Mouse (Mus musculus) CH12.LX (cell line): ENCODE data around the gene Gm12184. TPM values are rescaled to one million over a fixed set of nuclear protein-coding genes. Genes with fewer than 3 reads are reported as not detected.
A peak's percentile ranks its signal among the peaks of the same experiment; 100 is the strongest.

Experiments
- DNase-seq: peaks from one replicate; pipeline ENCODE4 v3.0.0-alpha.2; 2013; ENCODE audit errors: extremely low read depth
- H3K27ac ChIP-seq: 2 replicates; pipeline ENCODE4 v1.5.1; 2012; ENCODE audit warnings: low read depth, mild to moderate bottlenecking, control low read depth, moderate library complexity; ENCODE audit not compliant: insufficient read depth
- H3K27me3 ChIP-seq: replicated peaks from 2 replicates; pipeline ENCODE3; 2012; ENCODE audit warnings: inconsistent platforms
- H3K36me3 ChIP-seq, 2 experiments: replicated peaks in 1 of 2; 2 replicates each; pipeline versions ENCODE3 to v1.6.1; 2012; ENCODE audit warnings: inconsistent platforms in 1 of 2, low read length in 1 of 2, mild to moderate bottlenecking in 1 of 2, mixed read lengths in 1 of 2, moderate library complexity in 1 of 2; ENCODE audit not compliant: control insufficient read depth in 1 of 2, insufficient read depth in 1 of 2
- H3K4me1 ChIP-seq, 2 experiments: 2 replicates each; pipeline ENCODE4 v1.6.1; 2012; ENCODE audit warnings: inconsistent platforms in 1 of 2, moderate library complexity in 1 of 2; ENCODE audit not compliant: insufficient read depth in 2 of 2, control insufficient read depth in 1 of 2
- H3K4me2 ChIP-seq: 2 replicates; pipeline ENCODE4 v1.6.1; 2012; ENCODE audit warnings: low read depth, mild to moderate bottlenecking, control low read depth; ENCODE audit not compliant: poor library complexity, insufficient read depth, severe bottlenecking
- H3K4me3 ChIP-seq, 3 experiments: fragments of 150-350 bp in 1 of 3; sonication (generic) in 1 of 3; replicated peaks in 1 of 3; 2 replicates each; pipeline versions ENCODE3 to v1.5.1; 2011 to 2012; ENCODE audit warnings: low read depth in 2 of 3, low read length in 2 of 3, mild to moderate bottlenecking in 2 of 3, moderate library complexity in 2 of 3, control low read depth in 1 of 3, improper control_type of control experiment in 1 of 3, inconsistent platforms in 1 of 3, mixed read lengths in 1 of 3; ENCODE audit not compliant: poor library complexity in 1 of 3
- H3K79me2 ChIP-seq: replicated peaks from 2 replicates; pipeline ENCODE4 v1.6.1; 2012; ENCODE audit warnings: mild to moderate bottlenecking, moderate library complexity; ENCODE audit not compliant: control insufficient read depth, poor library complexity, insufficient read depth, severe bottlenecking; ENCODE audit errors: extremely low read depth
- H3K9ac ChIP-seq: 2 replicates; pipeline ENCODE4 v1.6.1; 2012; ENCODE audit warnings: low read depth, mild to moderate bottlenecking, control low read depth, moderate library complexity; ENCODE audit not compliant: insufficient read depth
- H3K9me3 ChIP-seq: replicated peaks from 2 replicates; pipeline ENCODE3; 2012; ENCODE audit warnings: low read length, inconsistent platforms, mixed read lengths
- CTCF ChIP-seq, 2 experiments: IDR thresholded peaks in 1 of 2; conservative IDR thresholded peaks in 1 of 2; 2 replicates each; pipeline ENCODE4 v1.5.1; 2011 to 2012; ENCODE audit warnings: low read depth in 2 of 2, low read length in 2 of 2, improper control_type of control experiment in 1 of 2, inconsistent platforms in 1 of 2, mild to moderate bottlenecking in 1 of 2, moderate library complexity in 1 of 2
- ELF1 ChIP-seq: IDR thresholded peaks from 2 replicates; pipeline ENCODE4 v1.6.1; 2014; ENCODE audit warnings: low read depth, mild to moderate bottlenecking, inconsistent platforms, low read length, improper control_type of control experiment
- GABPA ChIP-seq: IDR thresholded peaks from 2 replicates; pipeline ENCODE4 v1.6.1; 2012; ENCODE audit warnings: low read depth, low read length, improper control_type of control experiment, inconsistent platforms; ENCODE audit not compliant: insufficient replicate concordance
- IRF4 ChIP-seq: IDR thresholded peaks from 2 replicates; pipeline ENCODE4 v1.6.1; 2014; ENCODE audit warnings: low read depth, mild to moderate bottlenecking, inconsistent platforms, low read length, improper control_type of control experiment
- JUND ChIP-seq: conservative IDR thresholded peaks from 2 replicates; pipeline ENCODE4 v1.6.1; 2011; ENCODE audit warnings: low read depth, low read length, improper control_type of control experiment
- KAT2A ChIP-seq: IDR thresholded peaks from 2 replicates; pipeline ENCODE4 v1.6.1; 2012; ENCODE audit warnings: low read length, improper control_type of control experiment, inconsistent platforms; ENCODE audit not compliant: insufficient replicate concordance
- MAFK ChIP-seq: IDR thresholded peaks from 2 replicates; pipeline ENCODE4 v1.6.1; 2011; ENCODE audit warnings: low read length, improper control_type of control experiment; ENCODE audit not compliant: insufficient replicate concordance
- MAX ChIP-seq: IDR thresholded peaks from 2 replicates; pipeline ENCODE4 v1.6.1; 2011; ENCODE audit warnings: low read length, improper control_type of control experiment
- MAZ ChIP-seq: IDR thresholded peaks from 2 replicates; pipeline ENCODE4 v1.6.1; 2012; ENCODE audit warnings: low read depth, mild to moderate bottlenecking, inconsistent platforms, low read length, improper control_type of control experiment, moderate library complexity
- NELFE ChIP-seq: IDR thresholded peaks from 2 replicates; pipeline ENCODE4 v1.6.1; 2011; ENCODE audit warnings: low read depth, low read length, improper control_type of control experiment
- PAX5 ChIP-seq: IDR thresholded peaks from 2 replicates; pipeline ENCODE4 v1.6.1; 2012; ENCODE audit warnings: low read length, inconsistent platforms, mixed read lengths
- POLR2A ChIP-seq: IDR thresholded peaks from 2 replicates; pipeline ENCODE4 v1.6.1; 2011; ENCODE audit warnings: low read depth, mild to moderate bottlenecking, improper control_type of control experiment, low read length
- POLR2AphosphoS2 ChIP-seq: IDR thresholded peaks from 2 replicates; pipeline ENCODE4 v1.6.1; 2011; ENCODE audit warnings: low read depth, low read length, improper control_type of control experiment
- RAD21 ChIP-seq: IDR thresholded peaks from 2 replicates; pipeline ENCODE4 v1.6.1; 2011; ENCODE audit warnings: low read depth, mild to moderate bottlenecking, low read length, improper control_type of control experiment, moderate library complexity
- RCOR1 ChIP-seq: conservative IDR thresholded peaks from 2 replicates; pipeline ENCODE4 v1.6.1; 2012; ENCODE audit warnings: low read depth, mild to moderate bottlenecking, inconsistent platforms, low read length, improper control_type of control experiment
- SIN3A ChIP-seq: IDR thresholded peaks from 2 replicates; pipeline ENCODE4 v1.6.1; 2012; ENCODE audit warnings: low read length, improper control_type of control experiment, inconsistent platforms
- SMC3 ChIP-seq: IDR thresholded peaks from 2 replicates; pipeline ENCODE4 v1.6.1; 2011; ENCODE audit warnings: low read depth, low read length, improper control_type of control experiment
- TCF12 ChIP-seq: IDR thresholded peaks from 2 replicates; pipeline ENCODE4 v1.6.1; 2014; ENCODE audit warnings: low read depth, mild to moderate bottlenecking, inconsistent platforms, low read length, improper control_type of control experiment
- USF1 ChIP-seq: IDR thresholded peaks from 2 replicates; pipeline ENCODE4 v1.6.1; 2014; ENCODE audit warnings: low read depth, mild to moderate bottlenecking, inconsistent platforms, low read length, improper control_type of control experiment
- USF2 ChIP-seq: conservative IDR thresholded peaks from 2 replicates; pipeline ENCODE4 v1.6.1; 2011; ENCODE audit warnings: low read depth, low read length, improper control_type of control experiment
- ZKSCAN1 ChIP-seq: IDR thresholded peaks from 2 replicates; pipeline ENCODE4 v1.6.1; 2012; ENCODE audit warnings: low read depth, inconsistent platforms, low read length, improper control_type of control experiment, borderline replicate concordance
- ZNF384 ChIP-seq: IDR thresholded peaks from 2 replicates; pipeline ENCODE4 v1.6.1; 2012; ENCODE audit warnings: low read depth, low read length, improper control_type of control experiment, inconsistent platforms
- dilution Hi-C: fragments of 300-500 bp; cut with MboI; formaldehyde crosslinking; loops from 2 replicates; pipeline ENCODE4 v1.14.3; 2020; ENCODE audit warnings: low sequenced_read_pairs; ENCODE audit not compliant: extremely low pct_unique_long_range_greater_than_20kb, extremely low pct_ligation_motif_present
- in situ Hi-C: fragments of 300-500 bp; cut with MboI; formaldehyde crosslinking; loops from 3 replicates; pipeline ENCODE4 v1.14.3; 2019; ENCODE audit warnings: low sequenced_read_pairs, low pct_ligation_motif_present, low pct_unique_long_range_greater_than_20kb, mixed read lengths
- polyA plus RNA-seq: library from polyadenylated mRNA; unstranded; fragments of >175 nt; gene quantifications from 2 replicates; pipeline ENCODE4 v1.2.1, GENCODE M21; 2012; ENCODE audit warnings: low read depth; ENCODE audit not compliant: insufficient read length
- total RNA-seq, 2 experiments: library from RNA; depleted of rRNA; stranded (reverse); fragments of 300-350 nt in 1 of 2; fragments of >200 nt in 1 of 2; gene quantifications; 2 replicates each; pipeline ENCODE4 v1.2.3; 2012 to 2014

Gm12184 gene
- total and polyA plus RNA-seq, 3 experiments, result 5.6 to 51.6 (median 7.1) TPM

- TF ChIP-seq USF2 (no peak), CTCF (conservative IDR thresholded peaks at IDR 0.05 in 1 of 2, IDR thresholded peaks at IDR 0.05 in 1 of 2; ENCODE audit: low read depth in 2 of 2, low read length in 2 of 2) (no peak), JUND (no peak), ZNF384 (no peak), SIN3A (peak; percentile 91), ELF1 (peak; percentile 89), PAX5 (no peak), NELFE (peak; percentile 88), ZKSCAN1 (no peak), MAX (peak; percentile 75; the same call in 1 of the 2 replicates), MAFK (no peak), SMC3 (no peak), KAT2A (peak; percentile 82; the same call in 1 of the 2 replicates), MAZ (peak; percentile 92), POLR2AphosphoS2 (peak; percentile 64; the same call in 1 of the 2 replicates), POLR2A (peak; percentile 88)
- TF ChIP-seq, all 38 proteins: peak for 20
Measured at GRCm38 (mm10) chr11:48816800-48817665, 9.4 kb downstream of the Gm12184 start, which contains the start of gene Trim41 (continued).

GRCm38 (mm10) chr11:48816281-48816781 is 10.1 kb downstream of the Gm12184 start:
- dilution Hi-C loops (no loop called here), in situ Hi-C loops (loop anchor here (5.0 kb wide), 1 partner anchor 36 kb away; no protein-coding TSS in a partner anchor)
- H3K79me2 ChIP-seq, result peaks cover 27% of the 10 kb centered on the region
- H3K4me3 ChIP-seq, result peak overlapping the region; percentile 72 to 85 (median 80)
- DNase-seq, result peak; percentile 78
- H3K36me3 ChIP-seq, result peaks cover 26 to 43% of the 10 kb centered on the region in 2 experiments
- H3K4me2 ChIP-seq, result peak overlapping the region; percentile 88
- no peaks in the 10 kb centered on the region for H3K9me3 ChIP-seq
- peak overlapping the region; percentile 92 for H3K9ac ChIP-seq
- H3K4me1 ChIP-seq, result peaks cover 9 to 65% of the 10 kb centered on the region in 2 experiments
- H3K27ac ChIP-seq, result peak overlapping the region; percentile 42
- TF ChIP-seq MAFK (no peak), POLR2AphosphoS2 (no peak), ZNF384 (no peak), POLR2A (no peak), RAD21 (no peak), GABPA (no peak), RCOR1 (no peak), USF1 (no peak), TCF12 (no peak), ZKSCAN1 (no peak), IRF4 (no peak), ELF1 (no peak)
- H3K27me3 ChIP-seq, result no peaks in the 10 kb centered on the region
